Mouse (Mus musculus) lung, embryonic 14.5 days (tissue): ENCODE measurements around the gene Gm11938. TPM values are rescaled to one million over a fixed set of nuclear protein-coding genes. Genes with fewer than 3 reads are reported as not detected.
"Not testable (repeated sequence)": the region's sequence is repeated elsewhere in the genome, so short reads cannot be mapped to it uniquely, and the experiment has no call there.

Experiments used
- ATAC-seq: fragments of 200-750 bp; cut with Nextera tagmentation; 2 replicates; pipeline ENCODE4 v1.8.0; 2017; ENCODE audit warnings: mild to moderate bottlenecking, moderate TSS enrichment, moderate library complexity; ENCODE audit not compliant: insufficient read depth
- DNase-seq: peaks from one replicate; pipeline ENCODE4 v3.0.0-alpha.2; 2015
- H3K27ac ChIP-seq: fragments of 300-500 bp; sonication (generic); 2 replicates; pipeline ENCODE4 v1.5.1; 2014; ENCODE audit warnings: low read depth, mild to moderate bottlenecking, moderate library complexity
- H3K27me3 ChIP-seq: fragments of 300-500 bp; sonication (generic); 2 replicates; pipeline ENCODE4 v1.6.1; 2014; ENCODE audit warnings: low read length, control low read depth; ENCODE audit not compliant: insufficient read depth
- H3K36me3 ChIP-seq: fragments of 300-500 bp; sonication (generic); 2 replicates; pipeline ENCODE4 v1.6.1; 2014; ENCODE audit warnings: control low read depth; ENCODE audit not compliant: insufficient read depth
- H3K4me1 ChIP-seq: fragments of 300-500 bp; sonication (generic); 2 replicates; pipeline ENCODE4 v1.6.1; 2014; ENCODE audit warnings: antibody characterized with exemption, control low read depth; ENCODE audit not compliant: insufficient read depth
- H3K4me2 ChIP-seq: fragments of 300-500 bp; sonication (generic); 2 replicates; pipeline ENCODE4 v1.6.1; 2014; ENCODE audit warnings: mild to moderate bottlenecking
- H3K4me3 ChIP-seq: fragments of 300-500 bp; sonication (generic); 2 replicates; pipeline ENCODE4 v1.5.1; 2014; ENCODE audit warnings: low read depth, low read length
- H3K9ac ChIP-seq: fragments of 300-500 bp; sonication (generic); 2 replicates; pipeline ENCODE4 v1.6.1; 2014
- H3K9me3 ChIP-seq: fragments of 300-500 bp; sonication (generic); 2 replicates; pipeline ENCODE4 v1.6.1; 2016; ENCODE audit warnings: low read depth, low read length, control low read depth
- CTCF ChIP-seq: IDR thresholded peaks from 2 replicates; pipeline ENCODE4 v1.5.1; 2016; ENCODE audit warnings: antibody characterized with exemption, low read depth
- WGBS: fragments of 180-500 bp; shearing (Covaris S2); extraction: QIAGEN DNeasy Blood & Tissue Kit; methylation state at CpG from one replicate; pipeline ENCODE4 v1.1.7; 2014; 5-methylcytosine and 5-hydroxymethylcytosine counted together
- polyA plus RNA-seq: library from polyadenylated mRNA; unstranded; fragments of >200 nt; fragmentation: Nextera tagmentation; extraction: Ambion mirVana; gene quantifications from 2 replicates; pipeline ENCODE4 v1.2.1, GENCODE M21; 2014

The Gm11938 gene
- polyA plus RNA-seq, 1 experiment from 2014 or later: not detected

GRCm38 (mm10) chr11:99609126-99609525 is 6.0 kb upstream of the Gm11938 start:
- ATAC-seq (no peak), DNase-seq (no peak)
- no peak overlapping the region for H3K9ac ChIP-seq
- no peak overlapping the region for H3K4me3 ChIP-seq
- no peak overlapping the region for H3K4me2 ChIP-seq
- no peak overlapping the region for H3K27ac ChIP-seq
- WGBS: 75% methylated on average over 1 of the region's 1 CpGs
- H3K36me3 ChIP-seq: no peaks in the 10 kb centered on the region
- no peaks in the 10 kb centered on the region for H3K27me3 ChIP-seq
- no peak for TF ChIP-seq CTCF
- no peaks in the 10 kb centered on the region for H3K9me3 ChIP-seq
- H3K4me1 ChIP-seq: no peaks in the 10 kb centered on the region

DNA sequence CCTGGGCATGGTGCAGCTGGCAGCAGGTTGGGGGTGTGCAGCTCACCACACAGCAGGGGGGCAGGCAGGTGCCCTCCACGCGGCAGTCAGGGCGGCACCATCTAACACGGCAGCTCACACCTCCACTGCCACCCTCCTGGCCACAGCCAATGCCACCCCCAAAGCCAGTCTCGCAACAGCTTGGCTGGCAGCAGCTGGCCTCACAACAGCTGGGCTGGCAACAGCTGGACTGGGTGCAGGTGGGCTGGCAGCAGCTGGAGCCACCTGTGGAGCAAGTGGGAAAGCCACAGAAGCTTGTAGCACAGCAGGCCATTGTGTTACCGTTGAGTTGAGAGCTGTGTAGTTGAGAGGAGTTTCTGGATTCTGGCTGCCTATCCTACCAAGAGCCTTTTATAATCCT is 5.4 kb downstream of the Gm11938 start, which contains the start of gene Krtap9-3:
Gene Krtap9-3 (minus strand): TSS at position 364 of the 400 bp plus-strand sequence.
- not testable (repeated sequence) for H3K27ac ChIP-seq, H3K4me2 ChIP-seq, H3K4me1 ChIP-seq, H3K27me3 ChIP-seq, H3K36me3 ChIP-seq, H3K4me3 ChIP-seq, ATAC-seq, H3K9me3 ChIP-seq, H3K9ac ChIP-seq, DNase-seq
- WGBS: 83% methylated on average over 6 of the region's 6 CpGs

DNA sequence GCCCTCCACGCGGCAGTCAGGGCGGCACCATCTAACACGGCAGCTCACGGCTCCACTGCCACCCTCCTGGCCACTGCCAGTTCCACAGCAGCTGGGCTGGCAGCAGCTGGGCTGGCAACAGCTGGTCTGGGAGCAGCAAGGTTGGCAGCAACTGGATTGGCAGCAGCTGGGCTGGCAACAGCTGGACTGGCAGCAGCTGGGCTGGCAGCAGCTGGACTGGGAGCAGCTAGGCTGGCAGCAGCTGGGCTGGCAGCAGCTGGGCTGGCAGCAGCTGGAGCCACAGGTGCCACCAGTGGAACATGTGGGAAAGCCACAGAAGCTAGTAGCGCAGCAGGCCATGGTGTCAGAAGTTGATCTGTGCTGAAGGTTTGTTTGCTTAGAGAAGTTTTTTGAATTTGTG is 12.1 kb downstream of the Gm11938 start, which contains the start of gene Krtap1-3:
Gene Krtap1-3 (minus strand): TSS at position 359 of the 400 bp plus-strand sequence.
- no peak within 1 kb of the TSS for H3K27ac ChIP-seq
- no peaks in the 10 kb centered on the region for H3K36me3 ChIP-seq
- no peak for TF ChIP-seq CTCF
- no peaks in the 10 kb centered on the region for H3K4me1 ChIP-seq
- ATAC-seq: no peak
- no peak within 1 kb of the TSS for H3K4me3 ChIP-seq
- DNase-seq: no peak
- H3K9ac ChIP-seq: no peak within 1 kb of the TSS
- no peak within 1 kb of the TSS for H3K4me2 ChIP-seq
- 70% methylated on average over 6 of the region's 6 CpGs for WGBS
- H3K9me3 ChIP-seq: no peaks in the 10 kb centered on the region
- H3K27me3 ChIP-seq: no peaks in the 10 kb centered on the region

- no peaks in the 10 kb centered on the region for H3K27me3 ChIP-seq
- H3K27ac ChIP-seq: no peak overlapping the region
- ATAC-seq (no peak), DNase-seq (peak; percentile 13)
- no peak for TF ChIP-seq CTCF
- no peak overlapping the region for H3K9ac ChIP-seq
- H3K9me3 ChIP-seq: no peaks in the 10 kb centered on the region
- 78% methylated on average over 7 of the region's 7 CpGs for WGBS
- no peaks in the 10 kb centered on the region for H3K4me1 ChIP-seq
- no peak overlapping the region for H3K4me2 ChIP-seq
- no peak overlapping the region for H3K4me3 ChIP-seq
- no peaks in the 10 kb centered on the region for H3K36me3 ChIP-seq
These were observed 18.0 kb downstream of the Gm11938 start for GRCm38 (mm10) chr11:99585096-99585495.

DNA sequence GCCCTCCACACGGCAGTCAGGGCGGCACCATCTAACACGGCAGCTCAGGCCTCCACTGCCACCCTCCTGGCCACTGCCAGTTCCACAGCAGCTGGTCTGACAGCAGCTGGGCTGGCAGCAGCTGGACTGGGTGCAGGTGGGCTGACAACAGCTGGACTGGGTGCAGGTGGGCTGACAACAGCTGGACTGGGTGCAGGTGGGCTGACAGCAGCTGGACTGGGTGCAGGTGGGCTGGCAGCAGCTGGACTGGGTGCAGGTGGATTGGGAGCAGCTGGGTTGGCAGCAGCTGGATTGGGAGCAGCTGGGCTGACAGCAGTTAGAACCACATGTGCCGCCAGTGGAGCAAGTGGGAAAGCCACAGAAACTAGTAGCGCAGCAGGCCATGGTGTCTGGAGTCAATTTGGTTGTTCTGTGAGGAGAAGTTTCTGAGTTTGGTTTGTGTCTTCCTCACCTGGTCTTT is 19.8 kb downstream of the Gm11938 start, which contains the start of gene Krtap1-4:
Gene Krtap1-4 (minus strand): TSS at position 410 of the 460 bp plus-strand sequence.
- Histone ChIP-seq H3K4me2 (no peak within 1 kb of the TSS), H3K4me1 (no peaks in the 10 kb centered on the region), H3K9me3 (no peaks in the 10 kb centered on the region), H3K27me3 (no peaks in the 10 kb centered on the region), H3K9ac (no peak within 1 kb of the TSS), H3K27ac (no peak within 1 kb of the TSS), H3K4me3 (no peak within 1 kb of the TSS), H3K36me3 (no peaks in the 10 kb centered on the region)
- ATAC-seq (no peak), DNase-seq (no peak)
- WGBS: 73% methylated on average over 5 of the region's 5 CpGs
- no peak for TF ChIP-seq CTCF

- Histone ChIP-seq H3K9ac (no peak overlapping the region), H3K27ac (no peak overlapping the region), H3K27me3 (no peaks in the 10 kb centered on the region), H3K4me1 (no peaks in the 10 kb centered on the region), H3K36me3 (no peaks in the 10 kb centered on the region), H3K4me2 (no peak overlapping the region), H3K4me3 (no peak overlapping the region), H3K9me3 (no peaks in the 10 kb centered on the region)
- no peak for TF ChIP-seq CTCF
- 65% methylated on average over 6 of the region's 6 CpGs for WGBS
- ATAC-seq (no peak), DNase-seq (peak; percentile 11)
These were observed 21.5 kb downstream of the Gm11938 start for GRCm38 (mm10) chr11:99581564-99581963.

- no peak for DNase-seq
- Histone ChIP-seq H3K27ac (no peak overlapping the region), H3K4me3 (no peak overlapping the region), H3K27me3 (no peaks in the 10 kb centered on the region), H3K4me2 (no peak overlapping the region), H3K9me3 (no peaks in the 10 kb centered on the region), H3K4me1 (no peaks in the 10 kb centered on the region), H3K9ac (no peak overlapping the region), H3K36me3 (no peaks in the 10 kb centered on the region)
- WGBS: 83% methylated on average over 5 of the region's 5 CpGs
- TF ChIP-seq CTCF: no peak
- no peak for ATAC-seq
These were observed 22.1 kb downstream of the Gm11938 start for GRCm38 (mm10) chr11:99581051-99581450.

DNA sequence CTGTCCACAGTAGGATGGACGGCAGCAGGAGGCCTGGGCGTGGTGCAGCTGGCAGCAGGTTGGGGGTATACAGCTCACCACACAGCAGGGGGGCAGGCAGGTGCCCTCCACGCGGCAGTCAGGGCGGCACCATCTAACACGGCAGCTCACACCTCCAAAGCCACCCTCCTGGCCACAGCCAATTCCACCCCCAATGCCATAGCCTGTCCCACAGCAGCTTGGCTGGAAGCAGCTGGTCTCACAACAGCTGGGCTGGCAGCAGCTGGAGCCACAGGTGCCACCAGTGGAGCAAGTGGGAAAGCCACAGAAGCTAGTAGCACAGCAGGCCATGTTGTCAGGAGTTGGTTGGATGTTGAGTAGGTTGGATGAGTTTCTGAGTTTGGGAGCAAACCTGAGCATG is 22.5 kb downstream of the Gm11938 start, which contains the start of gene Krtap1-5:
Gene Krtap1-5 (minus strand): TSS at position 381 of the 400 bp plus-strand sequence.
- Histone ChIP-seq H3K9ac (no peak within 1 kb of the TSS), H3K27ac (no peak within 1 kb of the TSS), H3K4me1 (no peaks in the 10 kb centered on the region), H3K36me3 (no peaks in the 10 kb centered on the region), H3K27me3 (no peaks in the 10 kb centered on the region), H3K4me3 (no peak within 1 kb of the TSS), H3K9me3 (no peaks in the 10 kb centered on the region), H3K4me2 (no peak within 1 kb of the TSS)
- ATAC-seq (no peak), DNase-seq (no peak)
- TF ChIP-seq CTCF: no peak
- WGBS: 84% methylated on average over 6 of the region's 6 CpGs
